Mouse (Mus musculus): ENCODE data around the gene Gm20388.
"Not testable (repeated sequence)": the region's sequence is repeated elsewhere in the genome, so short reads cannot be mapped to it uniquely, and the experiment has no call there.

The Gm20388 gene

DNA sequence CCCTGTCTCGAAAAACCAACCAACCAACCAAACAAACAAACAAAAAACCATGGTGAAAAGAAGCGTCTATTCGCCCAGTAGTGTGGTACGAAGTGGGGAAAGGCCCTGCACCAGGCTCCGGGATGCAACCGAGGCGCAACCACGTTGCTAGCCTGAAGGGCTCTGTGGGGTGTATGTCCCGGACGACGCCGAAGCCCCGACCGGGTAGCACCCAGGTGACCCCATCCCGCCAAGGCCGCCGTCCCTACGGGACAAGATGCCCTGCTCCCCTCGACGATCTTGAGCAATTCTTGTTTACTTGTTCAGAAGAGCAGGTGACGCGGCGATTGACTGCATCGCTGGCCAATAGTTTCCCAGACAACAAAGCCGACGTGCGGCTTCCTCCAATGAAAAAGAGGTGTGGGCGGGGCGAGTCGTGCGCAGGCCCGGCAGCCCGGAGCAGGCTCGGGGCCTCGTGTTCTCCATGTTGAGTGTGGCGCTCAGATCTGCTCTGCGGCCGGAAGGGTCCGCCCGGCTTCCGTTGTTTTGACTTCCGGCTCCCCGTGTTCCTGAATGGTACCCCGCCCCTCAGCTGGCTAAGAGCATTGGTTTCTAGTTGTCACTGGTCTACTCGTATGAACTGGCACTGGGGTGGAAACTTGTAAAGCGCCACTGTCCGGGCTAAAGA, 1674.7 kb downstream of the Gm20388 start:
- peak; percentile 98 for DNase-seq (ENCODE audit: low read depth in 2 of 2, low spot score in 2 of 2)

DNA sequence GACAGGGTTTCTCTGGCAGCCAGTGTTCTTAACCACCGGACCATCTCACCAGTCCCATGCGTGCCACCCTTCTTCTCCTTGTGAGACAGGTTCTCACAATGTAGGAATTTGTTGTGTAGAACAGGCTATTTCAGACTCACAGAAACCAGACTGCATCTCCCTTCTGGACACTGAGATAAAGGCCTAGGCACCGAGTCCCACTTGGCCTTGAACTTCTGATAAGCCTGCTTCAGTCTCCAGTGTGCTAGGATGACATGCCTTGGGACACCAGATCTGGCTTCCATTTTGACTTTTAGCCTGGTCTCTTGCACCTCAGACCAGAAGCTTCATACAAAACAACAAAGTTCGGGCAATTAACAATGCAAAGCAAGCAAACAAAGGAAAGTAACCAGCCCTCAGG, 1678.1 kb downstream of the Gm20388 start:
- DNase-seq (ENCODE audit: low read depth in 2 of 2, low spot score in 2 of 2) = no peak

DNA sequence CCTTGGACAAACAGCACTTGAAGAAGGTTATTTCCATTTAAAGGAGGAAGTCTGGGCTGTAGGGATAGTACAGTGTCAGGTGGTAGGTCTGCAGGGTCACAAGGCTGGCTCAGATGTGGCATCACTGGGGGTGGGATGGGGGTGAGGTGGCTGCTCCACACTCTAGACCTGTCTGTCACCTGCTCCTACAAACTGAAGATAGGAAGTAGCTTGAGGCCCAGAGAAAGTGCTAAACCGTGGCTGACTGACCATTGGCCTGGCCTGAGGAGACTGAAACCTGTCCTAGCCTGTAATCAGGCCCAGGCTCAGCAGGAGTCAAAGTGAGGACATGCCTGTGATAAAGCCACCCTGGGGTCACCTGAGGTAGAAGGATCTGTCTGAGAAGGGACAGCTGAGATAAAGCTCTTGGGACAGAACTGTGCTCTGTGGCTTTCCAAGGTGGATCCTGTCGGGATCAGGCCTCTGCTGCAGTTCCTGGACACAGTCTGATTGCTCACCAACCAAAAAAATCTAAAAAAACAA, 1678.6 kb downstream of the Gm20388 start:
- no peak for DNase-seq (ENCODE audit: low read depth in 2 of 2, low spot score in 2 of 2)

DNA sequence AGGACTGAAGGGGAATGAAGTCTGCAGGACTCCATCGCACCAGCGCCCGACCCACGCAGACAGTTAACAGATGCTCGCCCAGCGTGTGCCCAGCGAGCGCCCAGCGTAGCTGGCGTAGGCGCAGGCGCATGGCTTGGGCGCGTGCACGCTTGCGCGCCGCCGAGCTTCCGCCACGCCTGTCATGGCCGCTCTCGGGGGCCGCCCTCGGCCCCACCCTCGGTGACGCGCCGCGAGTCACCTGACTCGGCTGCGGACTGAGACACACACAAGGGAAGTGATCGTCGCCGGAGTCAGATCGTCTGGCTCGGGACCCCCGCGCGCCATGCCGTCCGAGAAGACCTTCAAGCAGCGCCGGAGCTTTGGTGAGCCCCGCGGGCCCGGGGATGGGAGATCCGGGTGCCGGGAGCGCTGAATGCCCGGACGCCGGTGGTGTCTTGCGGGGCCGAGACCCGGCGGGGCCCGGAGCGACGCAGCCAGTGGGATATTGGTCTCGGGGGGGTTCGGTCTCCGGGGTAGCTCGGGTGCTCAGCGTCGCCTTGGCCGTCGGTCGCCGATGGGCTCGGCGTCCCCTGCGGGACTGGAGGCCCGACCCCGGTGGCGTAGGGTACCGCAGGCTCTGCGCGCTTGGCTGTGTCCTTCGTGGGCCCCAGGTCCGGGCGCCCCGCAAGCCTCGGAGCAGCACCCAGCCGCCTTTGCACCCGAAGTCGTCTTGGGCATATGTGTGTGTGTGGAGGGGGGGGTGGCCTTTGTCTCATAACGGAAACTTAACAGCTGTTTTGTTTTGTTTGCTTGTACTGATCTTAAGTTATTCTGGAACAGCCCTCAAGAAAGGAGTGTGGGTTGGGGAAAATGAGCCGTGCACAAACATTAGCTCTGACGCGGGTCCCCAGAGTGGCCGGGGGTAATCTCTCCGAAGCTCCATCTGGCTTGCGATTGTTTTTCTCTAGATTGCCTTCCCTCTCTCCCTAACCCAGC, 1679.8 kb downstream of the Gm20388 start, which contains the start of gene Map1lc3b:
TSS of gene Map1lc3b (plus strand) at position 159 of the 975 bp plus-strand sequence.
- peak; percentile 96 to 97 for DNase-seq (ENCODE audit: low read depth in 2 of 2, low spot score in 2 of 2)

DNA sequence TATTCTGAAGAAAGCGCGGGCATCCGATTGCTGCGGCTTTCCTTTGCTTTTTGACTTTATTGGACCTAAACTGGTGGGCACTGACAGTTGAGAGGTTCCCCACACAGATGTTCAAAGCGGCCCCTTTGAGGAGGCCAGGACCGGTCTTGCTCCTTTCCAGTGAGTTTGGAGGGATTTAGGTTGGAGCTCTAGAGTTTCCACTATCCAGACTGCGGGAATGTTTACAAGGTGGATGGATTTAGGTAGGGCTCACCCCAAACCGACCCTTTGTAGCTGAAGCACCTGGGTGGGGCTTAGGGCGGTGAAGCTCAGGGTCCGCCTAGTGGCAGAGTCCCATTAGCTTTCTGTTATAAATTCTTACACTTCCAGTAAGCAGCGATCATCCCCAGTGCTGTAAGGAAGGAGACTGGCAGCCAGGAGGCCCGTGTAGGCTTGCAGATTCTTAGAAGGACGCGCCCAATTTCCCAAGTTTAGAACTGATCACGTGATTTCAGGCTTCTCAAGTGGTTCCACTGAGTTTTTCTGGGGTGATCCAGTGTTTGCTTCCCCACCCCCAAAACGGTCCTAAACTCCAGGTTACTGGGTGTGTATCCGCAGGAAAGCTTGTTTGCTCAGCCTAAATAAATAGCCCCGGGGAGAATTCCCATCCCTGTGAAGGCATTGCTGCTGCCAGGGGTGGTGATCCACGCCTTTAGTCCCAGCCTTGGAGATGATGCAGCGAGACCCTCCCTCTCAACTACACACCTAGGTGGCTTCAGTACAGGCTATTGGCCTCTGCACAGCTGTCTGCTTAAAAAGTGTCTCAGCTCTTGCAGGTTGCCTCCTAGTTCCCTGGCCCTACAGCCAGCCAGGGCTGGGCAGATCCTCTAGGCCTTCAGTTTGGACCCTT, 1680.8 kb downstream of the Gm20388 start:
- DNase-seq (ENCODE audit: low read depth in 2 of 2, low spot score in 2 of 2) = peak; percentile 48 to 61

DNA sequence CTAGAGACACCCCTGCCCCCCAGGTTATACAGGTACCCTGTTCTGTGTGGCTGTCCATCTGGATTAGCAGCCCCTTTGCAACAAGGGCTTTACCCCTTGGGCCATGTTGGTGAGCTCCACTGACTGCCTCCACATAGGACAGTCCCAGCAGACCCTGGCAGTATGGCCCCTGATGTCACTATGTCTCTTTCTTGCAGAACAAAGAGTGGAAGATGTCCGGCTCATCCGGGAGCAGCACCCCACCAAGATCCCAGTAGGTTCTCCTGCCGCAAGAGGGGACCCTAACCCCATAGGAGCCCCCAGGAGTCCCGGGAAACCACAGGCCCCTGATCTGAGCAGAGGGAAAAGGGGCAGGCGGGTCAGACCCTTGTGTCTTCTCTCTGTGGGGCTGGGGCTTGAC, 1682.7 kb downstream of the Gm20388 start:
- DNase-seq (ENCODE audit: low read depth in 2 of 2, low spot score in 2 of 2) = no peak

DNA sequence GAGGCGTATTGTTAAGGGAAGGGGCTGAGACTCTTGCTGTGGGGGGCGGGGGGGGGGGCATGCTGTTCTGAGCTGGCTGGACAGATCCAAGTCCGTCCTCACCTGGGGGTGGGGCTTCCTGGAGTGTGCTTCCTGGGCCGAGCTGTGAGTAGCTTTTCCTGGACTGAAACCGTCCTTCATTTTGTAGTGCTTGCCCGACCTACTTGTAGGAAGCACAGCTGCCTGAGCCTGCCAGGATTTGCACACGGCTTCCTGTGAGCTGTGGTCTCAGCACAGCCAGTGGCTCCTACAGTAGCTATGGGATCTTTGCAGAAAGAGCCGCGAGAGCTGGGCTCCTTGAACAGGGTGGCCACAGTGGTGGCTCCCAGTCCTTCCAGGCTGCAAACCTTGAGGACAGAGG, 1683.3 kb downstream of the Gm20388 start:
- DNase-seq (ENCODE audit: low read depth in 2 of 2, low spot score in 2 of 2) = no peak

DNA sequence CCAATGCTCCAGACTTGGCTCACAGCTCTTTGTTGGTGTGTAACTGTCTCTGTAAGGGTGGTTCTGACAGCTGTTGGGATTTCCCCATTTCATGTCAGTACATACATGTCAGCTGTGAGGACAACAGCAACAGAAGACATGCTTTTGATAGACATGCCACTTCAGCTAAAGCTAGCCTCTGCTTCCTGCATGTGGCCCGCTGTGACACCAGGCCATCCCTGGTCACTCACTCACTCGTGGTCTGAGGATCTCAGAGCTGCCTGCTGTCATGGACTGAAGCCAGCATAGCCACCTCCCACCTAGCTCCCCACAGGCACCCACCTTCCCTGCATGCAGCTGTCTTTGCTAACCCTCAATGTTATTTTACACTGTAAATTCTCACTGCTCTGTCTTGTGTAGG, 1686.9 kb downstream of the Gm20388 start:
- not testable (repeated sequence) for DNase-seq (ENCODE audit: low read depth in 2 of 2, low spot score in 2 of 2)

DNA sequence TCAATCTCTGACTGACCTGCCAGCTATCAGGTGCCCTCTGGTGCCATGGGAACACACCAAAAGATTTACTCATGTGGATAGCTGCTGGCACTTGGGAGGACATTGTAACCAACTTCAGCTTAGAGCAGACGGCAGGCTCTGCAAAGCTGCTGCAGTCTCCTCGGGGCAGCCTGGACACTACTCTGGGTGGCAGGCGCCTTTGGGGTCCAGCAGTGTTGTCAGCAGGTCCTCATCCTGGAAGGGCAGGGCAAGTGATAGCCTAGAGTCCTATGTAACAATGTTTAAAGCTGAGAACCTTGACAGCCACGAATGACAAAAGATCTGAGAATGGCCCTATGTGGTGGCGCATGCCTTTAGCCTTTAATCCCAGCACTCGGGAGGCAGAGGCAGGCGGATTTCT, 1687.5 kb downstream of the Gm20388 start:
- no peak for DNase-seq (ENCODE audit: low read depth in 2 of 2, low spot score in 2 of 2)

DNA sequence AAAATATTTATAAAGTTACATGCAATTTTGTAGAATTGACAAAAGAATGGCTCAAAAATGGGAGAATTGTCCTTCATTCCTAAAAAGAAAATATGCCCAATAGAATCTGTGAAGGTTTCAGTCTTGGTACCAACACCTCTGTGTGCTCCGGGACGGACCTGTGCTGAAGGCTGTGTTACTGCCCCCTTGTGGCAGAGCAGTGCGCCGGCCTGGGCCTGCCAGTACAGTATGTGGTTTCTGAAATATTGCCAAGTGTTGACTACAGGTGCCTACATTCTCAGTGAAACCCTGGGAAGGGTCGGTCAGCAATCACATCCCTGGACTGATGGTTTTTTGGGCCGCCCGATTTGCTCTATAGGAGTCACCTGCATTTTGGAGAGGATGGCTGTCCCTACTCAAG, 1688.3 kb downstream of the Gm20388 start:
- peak; percentile 81 to 83 for DNase-seq (ENCODE audit: low read depth in 2 of 2, low spot score in 2 of 2)

DNA sequence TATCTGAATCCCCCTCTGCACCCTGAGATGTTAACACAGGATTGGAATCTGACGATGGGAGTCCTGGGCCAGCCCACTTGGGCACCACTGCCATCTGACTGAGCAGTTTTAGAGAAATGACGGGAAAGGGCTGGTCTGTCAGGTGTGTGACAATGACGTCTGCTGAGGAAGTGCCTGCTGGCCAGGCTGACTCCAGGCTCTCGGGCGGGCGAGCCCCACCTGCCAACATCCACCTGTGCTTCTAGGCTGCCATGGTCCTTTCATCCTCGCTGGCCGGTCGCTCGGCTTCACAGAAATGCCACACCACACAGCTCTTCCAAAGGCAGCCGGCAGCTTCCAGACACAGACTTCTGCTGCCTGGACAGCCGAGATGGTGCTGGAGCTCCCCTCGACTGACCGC, 1689.2 kb downstream of the Gm20388 start:
- DNase-seq (ENCODE audit: low read depth in 2 of 2, low spot score in 2 of 2) = no peak

DNA sequence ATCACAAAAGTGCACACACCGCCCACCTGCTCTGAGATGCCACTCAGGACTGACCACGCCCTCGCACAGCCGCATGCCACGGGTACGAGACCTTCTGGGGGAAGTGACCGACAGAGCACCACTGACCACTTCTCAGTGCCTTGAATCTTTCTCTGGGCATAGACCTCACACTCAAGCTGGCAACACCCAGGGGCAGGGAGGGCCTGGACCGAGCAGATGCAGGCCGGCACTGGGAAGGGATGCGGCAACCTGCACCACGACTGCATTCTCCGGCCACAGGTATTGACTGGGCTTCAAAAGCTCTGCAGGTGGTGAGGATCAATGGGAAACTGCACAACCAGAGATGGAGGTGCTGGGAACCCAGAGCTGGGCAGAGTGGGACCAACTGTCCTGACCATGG, 1691.8 kb downstream of the Gm20388 start:
- no peak for DNase-seq (ENCODE audit: low read depth in 2 of 2, low spot score in 2 of 2)

DNA sequence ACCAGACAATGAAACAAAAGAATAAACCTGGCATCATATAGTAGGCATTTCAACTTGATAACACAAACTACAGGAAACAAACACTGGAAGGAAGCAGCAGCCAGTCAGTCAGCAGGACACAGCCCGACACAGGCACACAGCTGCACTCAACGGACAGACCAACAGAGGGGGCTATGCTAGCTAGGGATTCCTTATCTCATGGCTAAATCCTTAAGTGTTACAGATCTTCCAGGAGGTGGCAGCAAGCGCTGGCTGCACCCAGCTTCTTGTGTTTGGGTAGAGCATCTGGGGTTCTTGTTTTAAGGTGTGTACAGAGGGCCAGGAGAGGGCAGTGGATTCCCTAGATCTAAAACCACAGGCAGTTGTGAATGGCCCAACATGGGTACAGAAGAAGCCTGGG, 1692.2 kb downstream of the Gm20388 start:
- peak in 1 of 2 experiments; percentile 61 for DNase-seq (ENCODE audit: low read depth in 2 of 2, low spot score in 2 of 2)

DNA sequence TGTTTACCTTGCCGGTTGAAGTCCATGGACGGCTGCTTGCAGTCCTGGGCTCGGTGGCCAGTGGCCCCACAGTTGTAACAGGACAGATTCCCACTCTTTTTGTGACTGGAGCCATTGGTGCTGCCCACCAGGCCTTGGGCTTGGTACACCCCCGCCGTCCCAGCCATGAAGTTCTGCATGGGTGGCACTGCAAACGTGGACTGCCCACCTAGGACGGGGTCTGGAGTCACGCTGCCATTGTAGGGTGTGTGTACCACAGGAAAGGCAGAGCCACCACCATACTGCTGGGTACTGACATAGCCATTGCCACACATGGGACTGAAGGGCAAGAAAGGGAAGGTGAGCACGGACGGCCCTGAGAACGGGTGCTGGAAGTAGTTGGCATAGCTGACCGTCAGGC, 1693.2 kb downstream of the Gm20388 start:
- DNase-seq (ENCODE audit: low read depth in 2 of 2, low spot score in 2 of 2) = no peak

DNA sequence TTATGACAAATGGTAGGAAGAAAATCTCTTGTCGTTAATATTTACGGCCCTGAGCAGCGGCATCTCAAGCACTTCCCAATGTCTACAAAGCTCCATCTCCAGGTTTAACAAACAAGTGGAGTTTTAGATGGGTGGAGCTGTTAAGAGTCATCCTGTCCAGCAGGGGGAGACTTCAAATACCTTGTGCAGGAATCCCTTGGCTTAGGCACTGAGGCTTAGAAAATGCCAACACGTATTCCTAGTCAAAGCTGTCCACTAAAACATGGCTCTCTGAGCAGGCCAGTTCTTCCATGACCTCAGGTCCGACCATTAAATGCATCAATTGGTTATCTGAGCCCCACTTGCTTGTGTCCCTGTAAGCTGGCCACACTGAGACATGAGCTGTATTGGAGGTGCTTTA, 1697.0 kb downstream of the Gm20388 start:
- DNase-seq (ENCODE audit: low read depth in 2 of 2, low spot score in 2 of 2) = no peak

DNA sequence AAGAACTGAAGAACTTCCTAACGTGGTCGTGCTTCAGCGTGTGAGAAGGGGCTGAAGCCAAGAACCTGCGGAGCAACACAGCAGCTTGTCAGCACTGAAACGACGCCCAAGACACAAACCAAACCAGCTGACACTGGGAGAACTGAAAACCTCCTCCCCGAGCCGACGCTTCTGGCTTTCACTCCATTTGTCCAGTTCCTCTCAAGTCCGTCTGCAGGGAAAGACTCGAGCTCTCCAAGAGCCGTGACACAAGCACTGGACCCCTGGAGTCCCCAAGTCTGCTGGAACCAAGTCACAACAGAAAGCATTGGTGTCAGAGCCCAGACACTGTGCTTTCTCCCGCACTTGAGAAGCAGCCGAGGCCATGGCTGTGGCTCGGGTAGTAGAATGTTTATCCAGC, 1698.6 kb downstream of the Gm20388 start:
- DNase-seq (ENCODE audit: low read depth in 2 of 2, low spot score in 2 of 2) = no peak

DNA sequence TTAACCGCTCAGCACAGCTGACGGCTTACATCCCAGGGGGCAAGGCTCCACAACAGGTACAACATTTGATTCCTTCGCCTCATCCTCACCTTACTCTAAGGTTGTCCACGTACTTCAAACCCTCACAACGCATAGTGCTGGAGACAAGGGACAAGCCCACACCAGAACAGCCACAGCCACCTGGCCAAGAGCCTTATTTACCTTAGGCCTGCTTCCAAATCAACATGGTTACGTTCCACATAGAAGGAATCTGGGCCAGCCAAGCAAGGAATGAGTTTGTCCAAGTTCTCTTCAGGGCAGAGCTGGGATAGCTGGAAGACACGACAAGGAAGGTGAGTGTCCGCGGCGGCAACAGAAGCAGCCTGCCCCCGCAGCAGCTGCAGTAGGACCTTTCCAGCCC, 1699.3 kb downstream of the Gm20388 start:
- DNase-seq (ENCODE audit: low read depth in 2 of 2, low spot score in 2 of 2) = no peak

DNA sequence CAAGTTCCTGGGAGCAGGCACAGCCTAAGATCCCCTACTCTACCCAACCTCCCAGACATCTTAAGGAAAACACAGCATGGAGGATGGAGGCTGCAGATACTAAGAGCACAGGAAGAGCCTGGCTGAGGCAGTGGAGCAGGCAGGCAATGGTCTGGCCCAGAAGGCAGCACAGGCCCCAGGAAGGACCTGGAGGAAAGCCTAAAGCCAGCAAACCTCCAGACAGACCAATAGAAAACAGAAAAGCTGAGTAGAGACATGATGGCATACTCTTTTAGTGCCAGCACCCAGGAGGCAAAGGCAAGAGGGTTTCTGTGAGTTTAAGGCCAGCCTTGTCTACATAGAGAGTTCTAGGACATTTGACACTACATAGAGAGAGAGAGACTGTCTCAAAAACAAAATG, 1702.8 kb downstream of the Gm20388 start:
- DNase-seq (ENCODE audit: low read depth in 2 of 2, low spot score in 2 of 2) = no peak

DNA sequence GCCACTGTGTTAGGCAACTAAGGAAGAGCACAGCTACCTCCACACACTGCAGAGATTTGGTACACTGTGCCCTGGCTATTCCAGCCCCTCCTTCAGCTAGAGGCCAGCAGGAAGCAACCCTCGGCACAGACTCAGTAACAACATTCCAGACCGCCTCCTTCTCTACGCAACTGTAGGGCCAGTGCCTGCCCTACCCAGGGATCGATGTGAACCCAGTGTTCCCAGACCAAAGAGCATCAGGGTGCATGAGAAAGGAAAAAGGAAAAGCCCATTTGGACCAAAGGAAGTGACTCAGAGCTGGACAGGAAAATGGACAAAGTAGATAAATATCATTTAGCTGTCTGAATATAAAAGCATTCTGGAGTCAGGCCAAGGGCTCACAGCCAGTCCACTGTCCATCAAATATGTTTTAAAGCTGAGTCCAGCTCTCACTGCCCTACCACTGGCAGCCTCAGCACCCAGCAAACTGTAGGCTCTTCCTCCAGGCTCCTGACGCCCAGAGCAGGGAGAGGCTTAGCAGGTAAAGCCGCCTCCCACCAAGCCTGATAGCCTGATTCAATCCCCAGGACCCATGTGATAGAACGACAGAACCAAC, 1708.9 kb downstream of the Gm20388 start:
- no peak for DNase-seq (ENCODE audit: low read depth in 2 of 2, low spot score in 2 of 2)

DNA sequence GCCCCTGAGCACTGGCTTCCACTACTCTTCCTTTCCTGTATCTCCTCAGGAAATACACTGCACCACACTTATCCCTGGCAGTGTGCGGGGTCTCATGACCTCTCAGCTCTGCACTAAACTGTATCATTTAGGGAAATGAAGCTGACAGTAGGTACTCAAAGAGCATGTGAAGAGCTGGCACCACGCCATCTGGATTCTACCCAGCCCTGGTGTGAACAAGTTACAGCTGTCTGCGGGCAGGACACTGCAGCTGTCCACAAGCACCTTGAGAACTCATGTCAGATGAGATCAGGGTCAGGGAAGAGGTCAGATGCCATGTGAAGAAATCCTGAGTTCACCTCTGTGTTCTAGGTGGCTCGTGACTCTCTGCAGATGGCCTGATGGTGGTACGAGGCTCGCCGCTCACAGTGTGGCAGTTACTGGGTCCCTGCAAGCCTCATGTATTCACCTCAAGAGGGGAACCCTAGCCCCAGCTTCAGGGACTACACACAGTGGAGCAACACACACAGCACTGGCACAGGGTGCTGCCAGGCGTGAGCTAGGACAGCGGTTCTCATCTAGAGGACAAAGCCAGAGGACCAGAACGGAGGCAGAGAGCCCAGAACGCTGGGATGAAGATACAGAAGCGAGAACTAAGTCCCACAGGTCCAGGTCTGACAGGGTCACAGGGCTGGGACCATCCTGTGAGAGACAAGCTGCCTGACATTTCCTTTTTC, 1710.3 kb downstream of the Gm20388 start:
- no peak for DNase-seq (ENCODE audit: low read depth in 2 of 2, low spot score in 2 of 2)
